Mouse (Mus musculus): ENCODE results near the gene Sept5.

Gene Sept5

GRCm38 (mm10) chr16:18608226-18608625 lies 21.5 kb downstream of the Sept5 start:
- no peak for DNase-seq

DNA sequence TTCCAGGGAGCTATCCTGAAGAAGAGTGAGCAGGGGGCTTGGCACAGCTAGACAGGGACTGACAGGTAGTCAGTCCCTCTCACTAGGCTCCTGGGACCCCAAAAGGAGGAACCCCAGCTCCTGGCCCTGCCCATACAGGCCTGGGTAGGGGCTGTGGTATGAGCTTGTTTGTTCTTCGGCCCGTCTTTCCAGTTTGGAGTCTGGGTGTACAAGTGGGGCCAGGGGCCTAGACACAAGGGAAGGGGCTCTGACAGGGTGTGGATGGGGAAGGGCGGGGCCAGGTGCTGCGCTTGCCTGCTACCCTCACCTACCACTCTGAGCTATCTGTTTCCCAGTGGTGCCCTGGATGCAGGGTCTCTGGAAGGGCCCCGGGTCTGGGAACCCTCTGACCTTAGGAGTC lies 24.0 kb downstream of the Sept5 start:
- DNase-seq: no peak

GRCm38 (mm10) chr16:18604267-18604701 lies 25.5 kb downstream of the Sept5 start:
- no peak for DNase-seq

DNA sequence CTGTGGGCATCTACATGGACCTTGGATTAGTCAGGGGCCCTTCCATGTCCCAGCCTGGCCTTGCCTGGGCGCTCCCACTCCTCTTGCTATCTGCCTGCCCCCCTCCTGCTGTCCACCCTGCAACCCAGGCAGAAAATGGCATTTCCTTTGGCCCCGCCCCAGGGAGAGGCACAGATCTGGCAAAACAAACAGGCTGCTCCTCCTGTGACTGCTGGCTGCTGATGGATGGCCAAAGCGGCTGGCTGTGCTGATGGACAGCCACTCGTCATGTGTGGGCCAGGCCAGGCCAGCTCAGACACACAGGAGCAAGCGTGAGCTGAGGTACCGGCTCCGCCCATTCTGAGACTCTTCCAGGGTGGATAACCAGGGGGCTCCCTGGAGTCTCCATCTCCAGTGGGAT lies 28.3 kb downstream of the Sept5 start:
- DNase-seq: no peak

DNA sequence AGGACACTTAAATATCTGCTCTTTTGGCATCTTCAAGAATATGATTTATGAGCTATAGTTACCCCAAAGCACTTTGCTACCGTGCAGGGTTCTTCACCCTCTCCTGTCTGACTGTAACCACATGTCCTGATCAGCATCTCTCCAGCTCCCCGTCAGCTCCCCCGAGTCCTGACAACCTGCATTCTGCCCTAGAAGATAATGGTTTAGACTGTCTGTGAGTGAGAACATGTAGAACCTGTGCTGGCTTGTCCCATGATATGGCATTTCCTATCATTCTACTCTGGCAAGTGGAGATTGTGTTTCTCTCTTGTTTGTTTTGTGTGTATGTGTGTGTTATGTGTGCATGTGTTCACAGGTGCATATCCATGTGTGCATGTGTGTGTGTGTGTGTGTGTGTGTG lies 31.7 kb downstream of the Sept5 start:
- no peak for DNase-seq

- DNase-seq: no peak
Measured at GRCm38 (mm10) chr16:18596255-18596654, 33.5 kb downstream of the Sept5 start.

- no peak for DNase-seq
Measured at GRCm38 (mm10) chr16:18593930-18594329, 35.8 kb downstream of the Sept5 start.

- DNase-seq: no peak
Measured at GRCm38 (mm10) chr16:18591047-18592018, 38.4 kb downstream of the Sept5 start.

DNA sequence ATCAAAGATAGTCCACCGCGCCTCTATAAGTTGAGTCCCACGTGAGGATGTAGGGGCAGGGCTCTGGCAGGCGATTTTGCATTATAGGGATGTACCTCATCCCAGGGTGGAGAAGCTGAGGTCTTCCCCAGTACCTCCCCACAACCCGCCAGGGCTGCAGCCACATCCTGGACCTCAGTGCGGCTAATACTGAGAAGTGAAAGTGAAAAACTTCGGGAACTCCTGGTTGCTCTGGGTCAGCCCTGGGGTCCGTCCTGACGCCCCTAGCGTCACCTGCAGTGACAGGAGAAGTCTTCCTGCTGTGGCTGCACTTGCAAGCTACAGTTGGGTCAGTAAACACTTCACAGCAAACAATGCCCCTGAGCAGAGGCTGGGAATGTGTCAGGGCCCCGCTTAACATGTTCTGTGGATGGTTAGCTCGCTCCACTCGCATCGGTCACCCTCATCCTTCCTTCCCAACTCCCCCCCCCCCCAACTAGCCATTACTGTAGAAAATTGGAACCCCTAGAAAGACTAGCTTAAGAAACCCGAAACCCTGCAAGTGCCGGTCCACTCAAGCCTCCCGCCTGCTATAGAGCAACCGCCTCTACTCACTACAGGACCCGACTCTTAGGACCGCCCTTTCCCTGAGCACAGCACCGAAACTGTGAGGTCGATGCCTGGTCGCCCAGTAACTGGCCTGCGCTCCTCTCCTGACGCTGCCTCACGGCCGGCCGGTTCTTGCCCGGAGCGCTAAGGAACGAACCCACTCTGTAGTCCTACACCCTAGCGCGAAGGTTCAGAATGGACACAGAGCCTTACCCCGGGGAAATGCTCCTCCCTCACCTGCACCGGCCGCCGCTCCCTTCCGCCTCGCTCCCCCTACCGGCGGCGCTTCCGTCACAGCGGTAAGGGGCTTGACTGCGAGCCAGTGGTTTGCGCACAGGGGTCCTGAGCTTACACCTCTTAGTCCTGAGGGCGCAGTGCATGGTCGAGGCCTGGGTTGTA lies 39.7 kb downstream of the Sept5 start, which contains the start of gene Tbx1:
Tbx1 (minus strand) TSS at position 868 of the 987 bp plus-strand sequence.
- DNase-seq: no peak

- no peak for DNase-seq
Measured at GRCm38 (mm10) chr16:18589080-18589621, 40.6 kb downstream of the Sept5 start.

DNA sequence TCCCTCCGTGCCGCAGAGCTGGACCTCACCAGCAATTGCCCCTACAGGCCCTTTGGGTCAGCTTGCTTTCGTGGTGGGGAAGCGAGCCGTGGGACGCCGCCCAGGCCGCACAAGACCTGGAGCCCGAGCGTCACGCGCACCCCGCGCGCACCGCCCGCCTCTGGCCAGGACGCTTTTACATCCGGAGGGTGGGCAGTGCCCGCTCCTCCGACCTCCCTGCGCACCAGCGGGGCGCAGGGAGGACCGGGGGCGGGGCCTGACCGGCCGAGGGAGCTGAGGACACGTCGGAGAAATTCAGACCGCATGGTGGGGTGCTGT lies 41.1 kb downstream of the Sept5 start:
- no peak for DNase-seq

DNA sequence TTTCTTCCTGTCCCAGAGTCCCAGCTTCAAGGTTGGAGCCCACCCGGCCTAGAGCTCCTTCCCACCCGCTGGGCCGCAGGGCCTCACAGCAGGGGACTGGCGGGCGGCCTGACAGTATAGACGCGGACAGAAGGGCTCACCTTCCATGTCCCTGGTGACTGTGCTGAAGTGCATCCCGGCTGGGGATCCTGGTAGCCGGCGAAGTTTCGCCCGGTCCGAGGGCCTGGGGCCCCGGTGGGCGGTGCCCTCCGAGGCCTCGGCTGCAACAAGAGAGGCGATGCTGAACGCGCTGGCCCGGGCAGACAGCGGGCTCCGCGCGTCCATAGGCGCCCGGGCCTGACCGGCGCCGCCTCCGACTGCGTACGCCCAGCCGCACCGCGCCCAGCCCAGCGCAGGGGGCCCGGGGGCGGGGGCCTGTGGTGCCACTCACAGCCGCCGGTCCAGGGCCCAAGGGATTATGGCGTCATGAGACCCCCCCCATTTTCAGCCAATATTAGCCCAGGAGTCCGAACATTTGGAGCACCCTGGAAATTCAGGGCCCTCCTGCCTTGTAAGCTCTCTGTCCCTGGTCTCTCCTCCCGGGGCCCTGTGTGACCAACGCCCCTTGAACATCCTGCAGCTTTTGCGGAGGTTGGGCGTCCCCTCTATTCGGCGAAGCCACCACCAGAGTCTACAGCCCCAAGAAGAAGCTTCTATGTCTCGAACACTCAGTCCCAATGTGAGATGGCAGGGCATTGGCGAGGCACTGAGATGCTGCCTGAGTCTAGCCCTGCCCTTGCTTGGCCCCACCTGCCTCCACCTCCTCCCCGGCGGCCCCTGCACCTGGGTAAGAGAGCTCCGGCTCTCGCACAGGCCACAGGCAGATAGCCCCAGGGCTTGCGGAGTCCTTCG lies 41.7 kb downstream of the Sept5 start:
- DNase-seq: no peak

- no peak for DNase-seq
Measured at GRCm38 (mm10) chr16:18586906-18587546, 42.7 kb downstream of the Sept5 start.

DNA sequence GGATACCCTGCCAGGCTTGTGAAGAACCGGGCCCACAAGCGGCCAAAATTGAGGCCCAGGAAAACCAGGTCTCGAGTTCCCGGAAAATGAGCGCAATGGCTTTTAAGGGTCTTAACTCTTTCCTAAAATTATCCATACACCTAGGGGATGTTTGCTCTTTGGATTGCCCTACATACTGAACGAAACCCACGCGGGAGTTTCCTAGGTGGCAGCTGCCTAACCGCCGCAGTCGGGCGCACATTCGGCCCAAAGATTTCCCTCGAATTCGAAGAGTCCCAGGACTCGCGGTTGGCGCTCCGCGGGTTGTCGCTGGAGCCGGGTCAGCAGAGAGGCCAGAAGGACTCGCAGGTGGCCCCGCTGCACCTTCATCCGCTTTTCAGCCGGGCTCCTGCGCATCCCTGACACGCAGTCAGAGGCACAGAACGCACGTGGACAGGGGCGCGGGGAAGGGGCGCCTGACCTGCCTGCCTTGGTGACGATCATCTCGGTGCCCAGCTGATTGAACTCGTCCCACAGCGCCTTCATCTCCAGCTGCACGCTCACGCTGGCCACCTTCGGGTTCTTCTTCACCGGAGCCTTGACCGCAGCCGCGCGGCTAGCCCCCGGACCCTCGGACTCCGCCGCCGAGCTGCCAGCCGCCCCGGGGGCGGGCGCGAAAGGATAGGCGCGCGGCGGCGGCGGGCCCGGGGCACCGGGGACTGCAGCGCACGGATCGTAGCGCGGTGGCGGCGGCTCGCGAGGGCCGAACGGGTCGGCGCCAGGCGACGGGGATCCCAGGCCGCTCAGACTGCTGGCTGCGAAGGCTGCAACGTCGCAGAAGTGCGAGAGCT lies 43.5 kb downstream of the Sept5 start:
- DNase-seq: no peak

GRCm38 (mm10) chr16:18585676-18586075 lies 44.1 kb downstream of the Sept5 start:
- no peak for DNase-seq

GRCm38 (mm10) chr16:18584901-18585510 lies 44.7 kb downstream of the Sept5 start:
- DNase-seq: no peak

GRCm38 (mm10) chr16:18583673-18584357 lies 45.9 kb downstream of the Sept5 start:
- DNase-seq: no peak

GRCm38 (mm10) chr16:18583169-18583568 lies 46.6 kb downstream of the Sept5 start:
- no peak for DNase-seq

DNA sequence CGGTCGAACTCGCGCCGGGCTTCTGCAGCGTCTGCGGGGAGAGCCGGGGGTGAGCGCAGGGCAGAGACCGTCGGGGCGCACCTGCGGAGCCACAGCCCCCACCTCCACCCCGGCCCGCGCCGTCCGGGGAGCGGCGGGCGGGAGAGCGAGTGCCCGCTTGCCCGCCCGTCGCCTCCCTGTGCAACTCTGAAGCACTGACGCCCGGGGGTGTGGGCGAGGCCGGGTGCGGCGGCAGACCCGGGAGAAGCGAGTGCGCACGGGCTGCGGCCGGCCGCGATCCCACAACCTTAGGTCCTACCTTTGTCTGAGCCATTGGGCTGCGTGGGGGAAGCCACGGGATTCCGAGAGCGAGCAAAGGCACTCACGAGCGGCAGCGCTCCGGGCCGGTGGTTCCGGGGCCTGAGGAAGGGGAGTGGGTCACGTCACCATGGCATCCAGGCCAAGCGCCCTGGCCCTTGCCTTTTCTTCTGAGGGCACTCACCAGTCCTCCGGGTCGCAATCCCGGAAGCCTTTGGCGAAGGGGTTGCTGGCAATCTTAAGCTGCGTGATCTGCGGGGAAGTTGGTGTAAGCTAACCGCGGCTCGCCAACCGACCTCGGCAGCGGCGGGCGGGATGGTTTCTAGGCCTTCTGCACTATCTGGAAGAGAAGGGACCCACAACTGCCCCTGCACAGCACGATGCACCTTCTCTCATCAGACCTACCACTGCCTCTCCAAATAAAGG lies 47.2 kb downstream of the Sept5 start:
- no peak for DNase-seq

All from layer of hippocampus, adult 9-11 months (tissue).